Mouse (Mus musculus) G1E (cell line): ENCODE data around the gene Vsx1. TPM values are rescaled to one million over a fixed set of nuclear protein-coding genes. Genes with fewer than 3 reads are reported as not detected.

ENCODE experiments used
- ATAC-seq: 2 replicates; pipeline ENCODE4 v1.8.0; 2016; ENCODE audit warnings: mild to moderate bottlenecking; ENCODE audit not compliant: insufficient number of reproducible peaks, poor library complexity, low FRiP score, severe bottlenecking; ENCODE audit errors: extremely low read depth
- DNase-seq: peaks from one replicate; pipeline ENCODE4 v3.0.0; 2012; ENCODE audit warnings: low spot score
- H3K27me3 ChIP-seq: 2 replicates; pipeline ENCODE4 v1.6.1; 2012; ENCODE audit warnings: mild to moderate bottlenecking, low read length, inconsistent platforms; ENCODE audit not compliant: insufficient read depth
- H3K36me3 ChIP-seq: replicated peaks from 2 replicates; pipeline ENCODE3; 2012; ENCODE audit warnings: mild to moderate bottlenecking, inconsistent platforms
- H3K4me1 ChIP-seq: 2 replicates; pipeline ENCODE4 v1.6.1; 2012; ENCODE audit warnings: low read depth, low read length, inconsistent platforms, mixed read lengths; ENCODE audit not compliant: insufficient read depth
- H3K4me3 ChIP-seq: 2 replicates; pipeline ENCODE4 v1.5.1; 2012; ENCODE audit warnings: low read depth, mild to moderate bottlenecking, inconsistent platforms, low read length, moderate library complexity, mixed read lengths
- H3K9me3 ChIP-seq: replicated peaks from 2 replicates; pipeline ENCODE4 v1.6.1; 2012; ENCODE audit warnings: inconsistent platforms
- CTCF ChIP-seq: IDR thresholded peaks from 2 replicates; pipeline ENCODE4 v1.5.1; 2012; ENCODE audit warnings: low read depth, low read length, inconsistent platforms, mixed read lengths
- GATA1 ChIP-seq: IDR thresholded peaks from 2 replicates; pipeline ENCODE4 v1.6.1; 2012; ENCODE audit warnings: borderline replicate concordance, low read length, inconsistent platforms, mixed read lengths
- GATA2 ChIP-seq: IDR thresholded peaks from 2 replicates; pipeline ENCODE4 v1.6.1; 2012; ENCODE audit warnings: low read depth, low read length, inconsistent platforms, borderline replicate concordance
- POLR2AphosphoS5 ChIP-seq: IDR thresholded peaks from 2 replicates; pipeline ENCODE4 v1.6.1; 2012; ENCODE audit warnings: low read depth, low read length, inconsistent platforms; ENCODE audit not compliant: insufficient replicate concordance
- TAL1 ChIP-seq: conservative IDR thresholded peaks from 2 replicates; pipeline ENCODE4 v1.6.1; 2012; ENCODE audit warnings: low read depth, low read length, inconsistent platforms, mixed read lengths
- polyA plus RNA-seq: library from polyadenylated mRNA; stranded (reverse); fragments of >175 nt; gene quantifications from 2 replicates; pipeline ENCODE4 v1.2.3, GENCODE M21; 2012
- total RNA-seq, 2 experiments: library from RNA; stranded (forward) in 1 of 2; stranded (reverse) in 1 of 2; fragments of 200-1000 nt in 1 of 2; fragments of >200 nt in 1 of 2; fragmentation: Nextera tagmentation in 1 of 2; gene quantifications; 2 replicates each; pipeline ENCODE4 v1.2.3; 2014 to 2017

The Vsx1 gene
- total and polyA plus RNA-seq, 3 experiments, result 0.05 TPM; not detected in 2

GRCm38 (mm10) chr2:150637702-150638369 lies 51.3 kb downstream of the Vsx1 start:
- no peak for TF ChIP-seq CTCF
- TF ChIP-seq POLR2AphosphoS5, result no peak
- TF ChIP-seq TAL1, result no peak
- no peak for TF ChIP-seq GATA2
- TF ChIP-seq GATA1, result no peak
- Histone ChIP-seq H3K4me1 (peaks cover 19% of the 10 kb centered on the region), H3K27me3 (no peaks in the 10 kb centered on the region), H3K9me3 (no peaks in the 10 kb centered on the region), H3K36me3 (peaks cover 96% of the 10 kb centered on the region), H3K4me3 (no peak overlapping the region)
- ATAC-seq (no peak), DNase-seq (no peak)

- TF ChIP-seq GATA1, result no peak
- no peak for TF ChIP-seq CTCF
- TF ChIP-seq TAL1, result no peak
- no peak for TF ChIP-seq POLR2AphosphoS5
- no peak for TF ChIP-seq GATA2
- DNase-seq, result no peak
Measured at GRCm38 (mm10) chr2:150635877-150636446, 53.2 kb downstream of the Vsx1 start.

More at GRCm38 (mm10) chr2:150635877-150636446, 53.2 kb downstream of the Vsx1 start:
- ATAC-seq, result no peak
- peaks cover 5% of the 10 kb centered on the region for H3K4me1 ChIP-seq
- peaks cover 91% of the 10 kb centered on the region for H3K36me3 ChIP-seq
- H3K4me3 ChIP-seq, result no peak overlapping the region
- H3K27me3 ChIP-seq, result no peaks in the 10 kb centered on the region
- H3K9me3 ChIP-seq, result no peaks in the 10 kb centered on the region

Other genes starting within 250 kb of the Vsx1 start
- gene Zfp442, start 237.9 kb downstream of the Vsx1 start, total RNA-seq (2014; fragmentation: Nextera tagmentation), result 0.60 and 0.78 TPM in 2 replicates
- gene Zfp442, start 237.9 kb downstream of the Vsx1 start, total RNA-seq (2017), result 0.22 and 0.29 TPM in 2 replicates
- not detected in 2 replicates for gene Zfp442, start 237.9 kb downstream of the Vsx1 start, polyA plus RNA-seq
- 14.1 and 17.5 TPM in 2 replicates for gene Zfp345, start 204.3 kb downstream of the Vsx1 start, total RNA-seq (2014; fragmentation: Nextera tagmentation)
- 14.2 and 20.8 TPM in 2 replicates for gene Zfp345, start 204.3 kb downstream of the Vsx1 start, total RNA-seq (2017)
- 0.24 and 0.31 TPM in 2 replicates for gene Zfp345, start 204.3 kb downstream of the Vsx1 start, polyA plus RNA-seq
- gene Cst7, start 118.9 kb downstream of the Vsx1 start, total RNA-seq (2014; fragmentation: Nextera tagmentation), result not detected in 2 replicates
- 14.2 and 18.2 TPM in 2 replicates for gene Cst7, start 118.9 kb downstream of the Vsx1 start, total RNA-seq (2017)
- gene Cst7, start 118.9 kb downstream of the Vsx1 start, polyA plus RNA-seq, result 0.22 and 0.24 TPM in 2 replicates
- gene Apmap, start 80.8 kb downstream of the Vsx1 start, total RNA-seq (2014; fragmentation: Nextera tagmentation), result 15.1 and 17.0 TPM in 2 replicates
- 31.5 and 32.3 TPM in 2 replicates for gene Apmap, start 80.8 kb downstream of the Vsx1 start, total RNA-seq (2017)
- gene Apmap, start 80.8 kb downstream of the Vsx1 start, polyA plus RNA-seq, result 37.7 and 55.2 TPM in 2 replicates
- 121 and 123 TPM in 2 replicates for gene Acss1, start 20.9 kb downstream of the Vsx1 start, total RNA-seq (2014; fragmentation: Nextera tagmentation)
- gene Acss1, start 20.9 kb downstream of the Vsx1 start, total RNA-seq (2017), result 67.3 and 75.9 TPM in 2 replicates
- gene Acss1, start 20.9 kb downstream of the Vsx1 start, polyA plus RNA-seq, result 24.8 and 42.1 TPM in 2 replicates
- 8.4 and 10.3 TPM in 2 replicates for gene Entpd6, start 59.7 kb upstream of the Vsx1 start, total RNA-seq (2014; fragmentation: Nextera tagmentation)
- gene Entpd6, start 59.7 kb upstream of the Vsx1 start, total RNA-seq (2017), result 5.5 and 6.7 TPM in 2 replicates
- gene Entpd6, start 59.7 kb upstream of the Vsx1 start, polyA plus RNA-seq, result 25.2 and 27.5 TPM in 2 replicates
- gene Pygb, start 97.4 kb upstream of the Vsx1 start, total RNA-seq (2014; fragmentation: Nextera tagmentation), result 7.3 and 15.8 TPM in 2 replicates
- 18.6 and 21.0 TPM in 2 replicates for gene Pygb, start 97.4 kb upstream of the Vsx1 start, total RNA-seq (2017)
- 7.9 and 10.6 TPM in 2 replicates for gene Pygb, start 97.4 kb upstream of the Vsx1 start, polyA plus RNA-seq
- 17.2 and 23.9 TPM in 2 replicates for gene Abhd12, start 215.4 kb upstream of the Vsx1 start, total RNA-seq (2014; fragmentation: Nextera tagmentation)
- 24.5 and 51.1 TPM in 2 replicates for gene Abhd12, start 215.4 kb upstream of the Vsx1 start, total RNA-seq (2017)
- 23.9 and 25.6 TPM in 2 replicates for gene Abhd12, start 215.4 kb upstream of the Vsx1 start, polyA plus RNA-seq
- 34.8 and 41.6 TPM in 2 replicates for gene Gins1, start 216.0 kb upstream of the Vsx1 start, total RNA-seq (2014; fragmentation: Nextera tagmentation)
- gene Gins1, start 216.0 kb upstream of the Vsx1 start, total RNA-seq (2017), result 92.8 and 104 TPM in 2 replicates
- 21.0 and 24.0 TPM in 2 replicates for gene Gins1, start 216.0 kb upstream of the Vsx1 start, polyA plus RNA-seq